Mouse (Mus musculus) ES-Bruce4 (cell line): Measurements from ENCODE around the gene March8.

Experiments used
- EP300 ChIP-seq: IDR thresholded peaks from 2 replicates; pipeline ENCODE4 v1.6.1; 2011; ENCODE audit warnings: low read depth, low read length; ENCODE audit not compliant: insufficient read depth
- POLR2A ChIP-seq: IDR thresholded peaks from one replicate; pipeline ENCODE4 v1.8.1; 2011; ENCODE audit warnings: low read length; ENCODE audit not compliant: insufficient read depth

DNA sequence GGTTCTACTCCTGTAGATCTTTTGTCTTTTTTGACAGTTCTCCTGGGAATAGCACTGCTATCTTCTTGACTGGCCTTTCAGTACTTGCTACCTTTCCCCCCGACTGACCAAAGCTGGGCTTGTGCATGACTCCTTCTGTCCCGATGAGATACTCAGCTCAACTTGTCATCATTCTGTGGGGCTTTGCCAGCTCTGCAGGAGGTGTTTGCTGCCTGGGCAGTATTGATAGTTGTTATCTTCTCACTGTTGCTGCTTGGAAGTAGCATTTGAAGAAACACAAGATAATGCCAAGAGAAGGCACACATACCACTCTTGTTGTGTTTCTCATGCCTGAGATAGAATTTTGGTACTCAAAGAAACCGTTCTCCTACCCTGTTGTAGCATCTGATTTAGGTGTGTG lies 12.2 kb downstream of the March8 start:
- TF ChIP-seq POLR2A (no peak), EP300 (no peak)
